Mouse (Mus musculus) G1E-ER4 (cell line): Measurements from ENCODE around the gene Osbpl5. TPM values are rescaled to one million over a fixed set of nuclear protein-coding genes. Genes with fewer than 3 reads are reported as not detected.

Experiments used
- GATA1 ChIP-seq: IDR thresholded peaks from one replicate; pipeline ENCODE4 v1.8.0; 2012; ENCODE audit warnings: low read length, inconsistent platforms
- polyA plus RNA-seq: library from polyadenylated mRNA; stranded (reverse); fragments of >175 nt; gene quantifications from 2 replicates; pipeline ENCODE4 v1.2.3, GENCODE M21; 2012

The Osbpl5 gene
- polyA plus RNA-seq, 1 experiment = not detected

DNA sequence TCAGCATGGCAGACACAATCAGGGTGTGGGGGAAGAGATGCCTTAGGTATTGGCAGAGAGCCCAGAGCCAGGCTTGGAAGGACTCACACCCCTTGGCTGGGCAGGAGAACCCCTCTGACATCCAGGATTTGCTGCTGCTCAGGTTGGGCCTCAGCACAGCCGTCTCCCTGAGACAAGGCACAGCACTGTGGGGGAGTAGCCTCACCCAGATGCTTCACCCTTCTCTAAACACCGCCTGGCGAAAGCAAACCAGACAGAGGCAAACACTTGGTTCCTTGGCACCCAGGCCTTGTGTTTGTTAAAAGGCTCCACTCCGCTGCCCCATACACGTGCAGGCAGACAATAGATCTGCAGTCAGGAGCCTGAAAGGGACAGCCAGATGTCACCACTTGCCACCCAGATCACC is 18.2 kb downstream of the Osbpl5 start:
- TF ChIP-seq GATA1 = no peak

DNA sequence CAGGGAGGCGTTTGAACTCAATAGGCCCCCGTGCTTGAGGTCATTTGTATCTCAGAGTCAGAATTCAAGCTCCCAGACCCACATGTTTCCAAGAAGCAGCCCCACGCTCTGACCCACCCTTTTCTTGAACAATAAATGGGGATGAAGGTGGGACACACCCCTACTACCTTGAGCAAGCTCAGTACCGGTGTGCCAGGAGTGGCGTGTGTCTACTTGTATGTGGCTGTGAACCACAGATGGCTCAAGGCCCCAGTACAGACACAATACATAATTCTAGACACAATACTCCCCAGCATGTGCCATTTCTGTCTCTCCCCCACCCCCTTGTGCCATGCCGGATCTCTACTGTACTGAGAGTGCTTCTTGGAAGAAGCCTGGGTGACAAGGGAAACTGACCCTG is 18.6 kb downstream of the Osbpl5 start:
- TF ChIP-seq GATA1 = no peak

DNA sequence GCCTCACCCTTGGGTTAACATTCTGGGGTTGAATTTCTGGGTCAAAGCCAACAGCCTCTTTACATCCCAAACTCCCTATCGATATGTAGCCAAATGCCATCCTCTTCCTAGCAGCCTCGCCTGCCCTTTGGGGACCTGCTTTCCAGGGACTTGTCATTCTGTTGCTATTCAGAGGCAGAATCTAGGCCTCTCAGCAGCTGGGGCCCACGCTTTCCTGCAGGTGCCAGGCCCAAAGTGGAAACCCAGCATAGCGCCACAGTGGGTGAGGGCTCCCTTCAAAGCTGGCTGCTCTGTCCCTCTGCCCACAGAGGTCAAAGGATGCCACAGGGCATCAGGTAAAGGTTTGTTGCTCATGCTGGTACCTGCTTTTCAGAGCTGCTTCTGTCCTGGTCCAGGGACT is 23.0 kb downstream of the Osbpl5 start:
- TF ChIP-seq GATA1 = no peak

DNA sequence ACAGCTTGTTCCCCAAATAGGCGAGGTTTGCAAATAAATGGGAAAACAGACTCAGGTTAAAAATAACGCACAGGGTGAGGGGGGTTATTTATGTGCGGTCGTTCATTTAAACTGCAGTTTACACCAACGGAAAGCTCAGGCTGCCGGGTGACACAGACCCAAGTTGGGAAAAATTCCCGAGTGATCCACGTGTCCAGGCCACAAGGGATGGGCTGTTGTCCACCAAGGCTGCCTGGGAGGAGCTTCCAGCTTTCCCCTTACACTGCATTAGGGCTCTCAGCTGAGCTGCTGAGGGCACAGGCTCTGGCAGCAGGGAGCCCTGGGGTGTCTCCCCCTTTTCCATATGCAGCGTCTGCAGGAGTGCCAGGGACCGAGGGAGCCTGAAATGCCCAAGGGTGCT is 26.9 kb downstream of the Osbpl5 start:
- TF ChIP-seq GATA1 = no peak

DNA sequence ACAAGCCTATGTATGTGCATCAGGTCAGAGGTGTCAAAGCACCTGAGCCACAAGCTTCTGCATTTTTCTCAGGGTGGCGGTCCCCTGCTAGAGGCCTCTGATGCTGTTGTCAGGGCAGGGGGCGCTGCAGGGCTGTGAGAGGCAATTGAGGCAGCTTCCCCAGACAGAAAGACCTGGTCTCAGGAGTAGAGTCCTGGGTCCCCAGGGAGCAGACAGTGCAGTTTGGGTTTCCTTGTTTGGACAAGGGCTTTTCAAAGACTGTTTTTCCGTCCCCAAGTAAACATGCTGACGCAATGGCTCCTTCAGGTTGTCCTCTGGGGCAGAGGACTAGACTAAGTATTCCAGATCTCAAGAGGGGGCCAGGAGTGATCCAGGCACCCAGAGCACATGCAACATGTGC is 30.4 kb downstream of the Osbpl5 start:
- no peak for TF ChIP-seq GATA1

DNA sequence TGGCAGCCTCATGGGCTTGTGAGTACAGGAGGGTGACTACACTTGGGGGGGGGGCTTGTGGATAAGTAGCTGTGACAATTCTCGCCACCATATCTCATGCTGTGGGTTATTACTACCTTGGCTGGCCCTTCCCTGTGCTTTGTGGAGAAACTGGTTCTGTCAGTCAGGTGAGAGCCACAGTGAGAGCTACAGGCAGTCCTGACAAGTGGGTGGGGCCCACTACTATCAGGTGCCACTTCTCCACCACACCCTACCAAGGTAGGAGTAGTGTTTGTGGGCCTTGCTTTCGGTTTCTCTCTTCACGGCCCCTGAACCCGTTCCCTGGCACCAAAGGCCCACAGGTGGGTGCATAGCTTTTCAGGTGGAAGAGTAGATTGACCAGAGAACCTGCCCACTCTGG is 32.9 kb downstream of the Osbpl5 start:
- no peak for TF ChIP-seq GATA1

DNA sequence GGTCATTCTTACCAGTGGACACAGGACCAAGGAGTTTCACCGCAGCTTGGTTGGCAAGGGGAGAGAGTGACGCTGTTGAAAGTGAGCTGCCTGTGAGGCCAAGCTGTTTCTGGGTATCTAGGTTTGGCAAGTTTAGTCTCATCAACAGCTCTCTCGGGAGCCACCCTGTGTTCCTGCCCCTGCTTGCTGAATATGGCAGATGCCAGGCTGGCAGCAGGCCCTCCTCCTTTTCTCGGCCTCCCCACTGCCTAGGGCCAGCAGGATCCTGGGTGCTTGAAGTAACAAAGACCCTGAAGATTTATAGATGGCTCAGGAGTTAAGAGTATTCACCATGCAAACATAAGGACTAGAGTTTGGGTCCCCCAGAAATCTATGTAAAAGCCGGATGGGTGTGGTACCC is 34.1 kb downstream of the Osbpl5 start:
- no peak for TF ChIP-seq GATA1

DNA sequence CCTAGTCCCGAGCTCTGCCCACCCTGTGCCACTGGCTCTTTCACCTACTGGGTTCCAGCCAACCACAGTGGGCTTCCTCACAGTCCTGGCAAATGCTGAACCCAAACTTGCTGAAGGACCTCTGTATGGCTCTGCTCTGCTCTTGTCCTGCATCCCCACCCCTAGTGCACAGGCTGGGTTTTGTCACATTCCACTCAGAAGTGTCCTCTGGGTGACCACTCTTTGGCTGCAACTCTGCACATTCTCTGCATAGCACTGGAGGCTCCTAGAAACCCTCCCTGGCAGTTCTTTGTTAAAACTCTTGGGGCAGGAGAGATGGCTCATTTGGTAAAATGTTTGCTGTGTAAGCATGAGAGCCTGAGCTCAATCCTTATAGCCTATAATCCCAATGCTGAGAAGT is 39.0 kb downstream of the Osbpl5 start:
- no peak for TF ChIP-seq GATA1

DNA sequence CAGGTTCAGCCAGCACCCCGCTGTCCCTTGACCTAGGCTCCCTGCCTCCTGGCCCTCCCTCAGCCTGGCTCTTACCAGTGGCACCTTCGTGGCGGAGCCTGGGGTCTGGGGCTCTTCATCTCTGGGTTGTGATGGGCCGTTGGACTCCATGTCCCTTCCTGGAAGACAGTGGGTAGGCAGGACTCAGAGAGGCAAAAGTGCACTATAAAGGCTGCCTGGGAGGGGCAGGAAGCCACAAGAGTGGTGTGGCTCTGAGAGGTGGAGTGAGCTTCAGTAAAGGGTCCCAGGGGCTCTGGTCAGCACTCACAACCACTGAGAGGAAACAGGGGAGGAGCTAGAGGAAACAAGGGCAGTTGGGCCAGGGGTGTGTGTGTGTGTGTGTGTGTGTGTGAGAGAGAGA is 43.4 kb downstream of the Osbpl5 start:
- no peak for TF ChIP-seq GATA1

DNA sequence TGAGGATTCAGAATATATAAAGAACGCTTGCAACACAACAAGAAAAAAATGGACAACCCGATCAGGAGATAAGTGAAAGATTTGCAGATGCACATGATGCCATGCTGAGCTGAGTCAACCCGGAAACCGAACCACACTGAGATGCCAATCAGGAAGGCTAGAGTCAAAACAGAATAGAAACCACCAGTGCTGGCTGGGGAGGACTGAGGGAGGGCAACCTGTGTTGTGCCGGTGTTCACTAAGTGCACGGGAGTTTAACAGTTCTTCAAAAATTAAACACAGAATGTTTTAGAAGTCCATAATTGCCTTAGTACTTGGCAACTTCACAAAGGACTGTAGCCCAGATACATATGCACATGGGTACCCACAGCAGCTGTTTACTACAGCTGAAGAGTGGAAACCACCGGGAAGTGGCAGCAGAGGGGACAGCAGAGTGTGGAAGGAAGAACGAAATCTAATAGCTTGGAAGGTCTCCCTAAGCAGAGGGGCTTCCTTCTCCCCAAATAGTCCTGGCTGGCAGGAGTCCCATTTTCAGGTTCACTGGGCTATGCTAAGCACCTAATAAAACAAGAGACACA is 43.9 kb downstream of the Osbpl5 start:
- no peak for TF ChIP-seq GATA1

DNA sequence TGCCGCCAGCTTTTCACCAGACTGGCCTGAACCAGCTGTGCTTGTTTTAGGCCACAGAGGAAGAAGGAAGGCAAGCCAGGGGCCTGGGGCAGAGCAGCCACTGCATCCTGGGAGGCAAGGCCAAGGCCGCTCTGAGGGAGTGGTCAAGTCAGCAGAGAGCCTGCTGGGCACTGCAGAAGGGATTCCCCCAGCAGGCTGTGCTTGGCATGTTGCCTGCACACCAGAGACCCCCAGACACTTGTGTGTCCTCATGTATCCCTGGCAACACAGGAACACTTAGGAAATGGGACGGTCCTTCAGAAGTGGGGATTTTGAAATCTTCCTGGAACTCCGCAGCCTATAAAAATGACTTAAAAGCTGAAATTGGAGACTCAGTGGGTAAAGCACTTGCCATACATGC is 44.8 kb downstream of the Osbpl5 start:
- no peak for TF ChIP-seq GATA1

DNA sequence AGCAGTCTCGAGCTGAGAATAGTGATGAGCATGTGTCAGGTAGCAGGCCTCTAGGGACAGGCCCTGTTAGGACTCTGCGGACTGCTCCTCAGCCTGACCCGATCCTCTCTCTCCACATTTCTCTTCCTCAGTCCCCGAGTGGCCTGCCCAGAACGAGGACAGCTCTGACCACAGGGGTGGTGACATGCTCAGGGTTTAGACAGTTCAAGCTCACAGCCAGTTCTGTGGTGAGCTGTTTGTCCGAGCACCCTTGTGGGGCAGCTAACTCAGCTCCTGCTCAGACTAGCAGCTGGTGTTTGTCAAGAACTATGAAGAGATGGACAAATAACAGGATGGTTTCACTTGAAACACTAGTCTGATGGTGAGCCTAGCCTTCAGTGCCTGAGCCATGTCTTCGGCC is 45.4 kb downstream of the Osbpl5 start:
- no peak for TF ChIP-seq GATA1

DNA sequence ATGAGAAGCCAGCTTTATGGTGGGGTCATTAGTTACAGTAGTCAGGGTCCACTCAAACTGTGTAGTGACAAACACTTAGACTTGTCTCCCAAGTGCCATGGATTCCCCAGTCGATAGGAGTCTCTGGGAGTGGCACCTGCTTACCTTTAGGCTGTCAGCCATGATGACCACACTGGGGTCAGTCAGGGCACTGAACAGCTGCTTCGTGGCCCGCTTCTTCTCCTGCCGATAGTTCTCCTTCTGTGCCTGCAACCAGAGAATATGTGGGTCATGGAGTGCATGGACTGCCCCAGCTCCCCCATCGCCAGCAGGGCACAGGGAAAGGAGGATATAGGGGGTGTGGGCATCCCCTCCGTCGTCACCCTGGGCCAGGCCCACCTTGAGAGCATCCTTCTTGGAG is 47.4 kb downstream of the Osbpl5 start:
- TF ChIP-seq GATA1 = no peak

DNA sequence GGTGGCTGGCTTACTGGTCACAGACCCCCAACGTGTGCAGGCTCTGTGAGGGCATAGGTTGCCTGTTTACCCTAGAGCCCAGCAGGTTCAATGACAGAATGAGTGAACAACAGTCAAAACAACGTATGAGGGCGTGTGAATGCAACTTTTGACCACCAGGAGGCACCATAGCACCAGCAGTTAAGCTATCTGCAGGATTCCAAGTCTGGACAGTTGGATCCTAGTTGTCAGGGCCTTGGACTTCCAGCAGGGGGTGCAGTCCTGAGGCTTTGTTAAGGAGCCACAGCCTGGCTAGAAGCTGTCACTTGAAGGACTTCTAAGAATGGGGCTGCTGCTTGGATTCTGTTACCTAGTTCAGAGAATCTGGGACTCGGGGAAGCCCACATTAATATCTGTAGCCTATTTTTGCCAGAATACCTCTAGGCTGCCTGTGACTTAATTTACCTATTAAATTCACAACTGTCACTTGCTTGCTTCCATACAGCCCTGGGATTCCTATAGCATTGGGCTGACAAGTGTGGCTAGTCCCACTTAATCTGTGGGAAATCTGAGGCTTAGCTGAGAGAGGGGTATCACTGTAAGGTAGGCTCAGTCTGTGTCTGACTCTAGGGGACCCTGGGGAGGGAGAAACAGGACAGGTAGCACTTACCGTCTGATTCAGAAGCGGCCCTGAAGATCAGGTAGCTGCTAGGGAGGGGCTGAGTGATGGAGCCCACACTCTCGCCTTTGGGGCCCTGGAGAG is 49.9 kb downstream of the Osbpl5 start:
- no peak for TF ChIP-seq GATA1

DNA sequence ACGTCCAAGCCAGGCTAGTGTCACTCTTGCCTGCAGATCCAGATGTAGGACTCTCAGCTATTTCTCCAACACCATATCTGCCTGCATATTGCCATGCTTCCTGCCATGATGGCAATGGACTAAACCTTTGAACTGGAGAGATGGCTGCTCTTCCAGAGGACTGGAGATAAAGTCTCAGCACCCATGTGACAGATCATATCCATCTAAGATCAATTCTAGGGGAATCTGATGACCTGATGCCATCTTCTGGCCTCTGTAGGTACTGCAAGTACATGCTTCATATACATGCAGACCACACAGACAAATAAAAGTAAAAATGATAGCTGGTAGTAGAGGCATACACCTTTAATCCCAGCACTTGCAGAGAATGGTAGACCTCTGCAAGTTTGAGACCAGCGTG is 60.6 kb downstream of the Osbpl5 start:
- no peak for TF ChIP-seq GATA1

DNA sequence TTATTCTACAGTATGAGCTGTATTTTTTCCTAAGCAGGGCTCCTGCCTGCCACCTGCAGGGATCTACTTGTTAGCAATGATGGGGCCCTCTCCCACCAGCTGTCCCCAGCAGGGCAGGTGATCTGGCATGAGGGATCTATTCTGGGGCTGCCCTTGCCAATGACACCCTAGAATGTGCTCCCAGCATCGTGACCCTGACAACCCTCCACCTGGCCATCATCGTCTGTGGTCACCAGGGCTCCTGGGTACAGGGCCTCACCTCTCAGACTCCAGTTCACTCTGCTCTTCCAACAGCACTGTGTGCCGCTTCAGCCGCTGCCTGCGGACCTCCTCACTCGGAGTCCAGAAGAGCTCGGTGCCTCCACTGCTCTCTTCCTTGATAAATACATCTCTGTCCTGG is 62.2 kb downstream of the Osbpl5 start:
- TF ChIP-seq GATA1 = no peak

DNA sequence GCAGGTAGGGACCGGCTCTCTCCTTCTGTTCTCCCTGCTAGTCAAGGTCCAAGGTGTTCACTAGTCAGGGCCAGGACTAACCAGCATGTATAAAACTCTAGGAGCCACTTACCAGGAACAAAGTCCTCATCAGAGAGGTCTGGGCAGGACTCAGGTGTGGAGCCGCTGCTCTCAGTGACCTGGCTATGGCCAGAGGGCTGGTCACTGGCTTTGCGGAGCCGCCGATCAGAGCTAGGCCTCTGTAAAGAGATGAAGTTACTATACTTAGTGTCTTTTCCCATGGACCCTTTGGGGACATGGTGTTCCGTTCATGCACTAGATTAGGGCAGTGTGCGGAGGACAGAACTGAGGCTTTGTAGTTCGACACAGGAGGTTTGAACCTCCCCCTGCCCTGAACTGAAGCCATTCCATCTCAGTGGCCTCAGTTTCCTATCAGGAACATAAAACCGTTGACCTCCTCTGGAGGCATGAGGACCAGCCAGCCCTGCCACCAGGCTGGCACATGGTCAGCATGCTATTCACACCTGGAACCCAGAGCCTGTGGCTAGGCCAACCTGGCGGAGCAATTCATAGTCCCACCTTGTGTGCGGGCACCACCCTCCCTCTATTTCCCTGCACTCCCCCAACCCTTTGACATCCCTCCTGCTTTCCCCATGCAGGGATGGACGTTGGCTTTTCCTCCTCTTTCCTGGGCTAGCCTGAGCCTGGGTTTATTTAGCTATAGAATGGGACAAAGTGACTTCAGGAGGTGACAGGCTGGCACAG is 63.9 kb downstream of the Osbpl5 start:
- TF ChIP-seq GATA1 = no peak
